Mouse (Mus musculus): ENCODE results near the gene Arnt. TPM values are rescaled to one million over a fixed set of nuclear protein-coding genes. Genes with fewer than 3 reads are reported as not detected.
A peak's percentile ranks its signal among the peaks of the same experiment; 100 is the strongest.
"Not testable (repeated sequence)": the region's sequence is repeated elsewhere in the genome, so short reads cannot be mapped to it uniquely, and the experiment has no call there.

Arnt gene
- total RNA-seq, 2 experiments from 2014 or later = 34.0 to 34.9 TPM

- DNase-seq = peak in 1 of 2 experiments; percentile 29
Measured at GRCm38 (mm10) chr3:95526622-95527211, 92.5 kb downstream of the Arnt start, which contains the start of gene Ctss. Ctss (plus strand) TSS chr3:95526786.

- peak in 1 of 2 experiments; percentile 47 for DNase-seq
Measured at GRCm38 (mm10) chr3:95529814-95530213, 95.6 kb downstream of the Arnt start.

- no peak for DNase-seq
Measured at GRCm38 (mm10) chr3:95531025-95531424, 96.8 kb downstream of the Arnt start.

GRCm38 (mm10) chr3:95533364-95533763 is 99.2 kb downstream of the Arnt start:
- no peak for DNase-seq

GRCm38 (mm10) chr3:95534927-95535326 is 100.7 kb downstream of the Arnt start:
- DNase-seq = no peak

GRCm38 (mm10) chr3:95538936-95539335 is 104.7 kb downstream of the Arnt start:
- DNase-seq = no peak

GRCm38 (mm10) chr3:95539837-95540236 is 105.6 kb downstream of the Arnt start:
- DNase-seq = no peak

- not testable (repeated sequence) for DNase-seq
Measured at GRCm38 (mm10) chr3:95541186-95541585, 107.0 kb downstream of the Arnt start.

- no peak for DNase-seq
Measured at GRCm38 (mm10) chr3:95542171-95542570, 108.0 kb downstream of the Arnt start.

- no peak for DNase-seq
Measured at GRCm38 (mm10) chr3:95542981-95543380, 108.8 kb downstream of the Arnt start.

Other genes with a start within 250 kb of the Arnt start
- 10 to 100 TPM; 11.2 to 13.9 TPM for gene Gabpb2, start 216.5 kb upstream of the Arnt start, total RNA-seq (2021)
- 10 to 100 TPM; 19.3 to 21.8 TPM for gene Cdc42se1, start 205.7 kb upstream of the Arnt start, total RNA-seq (2021)
- gene Mllt11, start 202.2 kb upstream of the Arnt start, total RNA-seq (2021) = 1 to 10 TPM; 6.8 to 8.6 TPM
- gene Gm128, start 192.8 kb upstream of the Arnt start, total RNA-seq (2021) = not detected
- not detected for gene Bnipl, start 183.2 kb upstream of the Arnt start, total RNA-seq (2021)
- gene Mindy1, start 153.0 kb upstream of the Arnt start, total RNA-seq (2021) = 10 to 100 TPM; 19.1 to 23.2 TPM
- gene Prune1, start 152.3 kb upstream of the Arnt start, total RNA-seq (2021) = 10 to 100 TPM; 25.5 to 25.6 TPM
- under 1 TPM; 0.59 to 0.65 TPM for gene Anxa9, start 127.2 kb upstream of the Arnt start, total RNA-seq (2021)
- 10 to 100 TPM; 30.3 to 32.4 TPM for gene Cers2, start 119.6 kb upstream of the Arnt start, total RNA-seq (2021)
- gene Setdb1, start 77.2 kb upstream of the Arnt start, total RNA-seq (2021) = 10 to 100 TPM; 10.9 to 11.6 TPM
- gene 4930558C23Rik, start 31.5 kb upstream of the Arnt start, total RNA-seq (2021) = not detected
- 1 to 10 TPM; 5.5 to 7.4 TPM for gene Ctsk, start 64.9 kb downstream of the Arnt start, total RNA-seq (2021)
- 10 to 100 TPM; 18.2 to 24.3 TPM for gene Ctss, start 92.4 kb downstream of the Arnt start, total RNA-seq (2021)
- not detected for gene Hormad1, start 125.3 kb downstream of the Arnt start, total RNA-seq (2021)
- 10 to 100 TPM; 18.0 to 19.9 TPM for gene Golph3l, start 154.5 kb downstream of the Arnt start, total RNA-seq (2021)
- gene Ensa, start 190.6 kb downstream of the Arnt start, total RNA-seq (2021) = 10 to 100 TPM; 74.3 to 75.2 TPM
- 100 to 1,000 TPM; 159 to 167 TPM for gene Mcl1, start 224.4 kb downstream of the Arnt start, total RNA-seq (2021)

All from heart, adult 18-20 months (tissue).